Mouse (Mus musculus) liver, embryonic 12.5 days (tissue): ENCODE measurements around the gene Cradd. TPM values are rescaled to one million over a fixed set of nuclear protein-coding genes. Genes with fewer than 3 reads are reported as not detected.

ENCODE experiments used
- ATAC-seq: fragments of 200-750 bp; cut with Nextera tagmentation; 2 replicates; pipeline ENCODE4 v1.8.0; 2017; ENCODE audit warnings: moderate number of reproducible peaks, mild to moderate bottlenecking, moderate library complexity
- H3K27ac ChIP-seq: fragments of 300-500 bp; sonication (generic); 2 replicates; pipeline ENCODE4 v1.5.1; 2016; ENCODE audit warnings: mild to moderate bottlenecking
- H3K27me3 ChIP-seq: fragments of 300-500 bp; sonication (generic); replicated peaks from 2 replicates; pipeline ENCODE4 v1.6.1; 2016; ENCODE audit warnings: mild to moderate bottlenecking, moderate library complexity
- H3K36me3 ChIP-seq: fragments of 300-500 bp; sonication (generic); 2 replicates; pipeline ENCODE4 v1.6.1; 2016; ENCODE audit warnings: mild to moderate bottlenecking, moderate library complexity
- H3K4me1 ChIP-seq: fragments of 300-500 bp; sonication (generic); 2 replicates; pipeline ENCODE4 v1.6.1; 2016
- H3K4me2 ChIP-seq: fragments of 300-500 bp; sonication (generic); 2 replicates; pipeline ENCODE4 v1.6.1; 2016; ENCODE audit warnings: mild to moderate bottlenecking, moderate library complexity
- H3K4me3 ChIP-seq: fragments of 300-500 bp; sonication (generic); 2 replicates; pipeline ENCODE4 v1.5.1; 2016; ENCODE audit warnings: mild to moderate bottlenecking, moderate library complexity
- H3K9ac ChIP-seq: fragments of 300-500 bp; sonication (generic); 2 replicates; pipeline ENCODE4 v1.6.1; 2016; ENCODE audit warnings: mild to moderate bottlenecking, moderate library complexity
- H3K9me3 ChIP-seq: fragments of 300-500 bp; sonication (generic); replicated peaks from 2 replicates; pipeline ENCODE4 v1.6.1; 2016; ENCODE audit warnings: mild to moderate bottlenecking, moderate library complexity
- WGBS: fragments of 180-500 bp; shearing (Covaris S2); methylation state at CpG from one replicate; pipeline ENCODE4 v1.1.7; 2016; ENCODE audit not compliant: insufficient replicate concordance; 5-methylcytosine and 5-hydroxymethylcytosine counted together
- polyA plus RNA-seq: library from polyadenylated mRNA; unstranded; fragments of >200 nt; fragmentation: Nextera tagmentation; extraction: Ambion mirVana; gene quantifications from 2 replicates; pipeline ENCODE4 v1.2.1, GENCODE M21; 2016

The Cradd gene
- polyA plus RNA-seq, 1 experiment from 2014 or later: 5.0 TPM

DNA sequence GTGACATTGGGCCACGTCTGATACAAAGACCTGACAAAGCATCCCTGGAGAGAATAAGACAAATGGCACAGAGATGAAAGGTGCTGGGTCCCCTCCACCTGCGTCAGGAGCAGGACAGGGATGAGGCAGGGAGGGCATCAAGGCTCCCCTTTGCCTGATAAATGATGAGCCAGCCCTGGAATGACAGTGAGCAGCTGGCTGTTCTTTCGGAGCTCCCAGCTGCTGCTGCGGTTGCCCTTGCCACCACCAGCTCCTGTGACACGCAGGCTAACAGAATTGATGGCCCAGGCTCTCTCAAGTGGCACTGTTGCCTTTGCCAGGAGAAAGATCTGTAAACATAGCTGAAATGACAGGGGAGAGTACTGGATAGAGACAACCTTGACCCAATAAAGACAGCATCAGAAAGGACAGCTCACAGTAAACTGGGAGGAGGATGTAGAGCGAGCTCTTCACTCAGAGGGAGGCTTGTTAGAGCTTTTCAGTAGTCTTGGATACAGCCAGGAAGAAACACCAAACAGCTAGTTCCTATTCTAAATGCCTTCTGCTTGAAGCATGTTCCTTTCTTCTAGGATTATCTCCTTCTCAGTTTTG is 31.8 kb upstream of the Cradd start:
- no peak overlapping the region for H3K4me3 ChIP-seq
- no peaks in the 10 kb centered on the region for H3K36me3 ChIP-seq
- no peak overlapping the region for H3K9ac ChIP-seq
- no peak overlapping the region for H3K27ac ChIP-seq
- H3K4me1 ChIP-seq: no peaks in the 10 kb centered on the region
- ATAC-seq: no peak
- 0 out of 2 replicates have a peak, but pooled peaks cover 3% of the 10 kb centered on the region for H3K27me3 ChIP-seq
- H3K4me2 ChIP-seq: no peak overlapping the region
- WGBS: 44% methylated on average over 6 of the region's 6 CpGs
- H3K9me3 ChIP-seq: no peaks in the 10 kb centered on the region

DNA sequence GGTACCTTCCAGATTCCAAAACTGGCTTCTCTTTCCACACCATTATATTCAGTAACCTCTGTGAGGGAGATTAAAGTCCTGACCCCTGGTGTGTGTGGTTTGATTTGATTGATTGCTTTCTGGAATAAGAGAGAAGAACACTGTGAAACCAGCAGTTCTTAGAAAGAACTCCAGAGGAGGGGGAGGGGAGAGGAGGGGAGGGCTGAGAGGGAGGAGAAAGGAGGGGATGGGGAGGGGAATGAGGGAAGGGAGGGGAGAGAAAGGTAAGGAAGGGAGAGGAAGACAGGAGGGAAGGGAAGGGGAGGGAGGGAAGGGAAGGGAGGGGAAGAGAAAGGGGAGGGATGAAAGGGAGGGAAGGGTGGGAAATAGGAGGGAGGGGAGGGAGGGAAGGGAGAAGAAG is 30.7 kb upstream of the Cradd start:
- Histone ChIP-seq H3K36me3 (no peaks in the 10 kb centered on the region), H3K27ac (no peak overlapping the region), H3K4me1 (no peaks in the 10 kb centered on the region), H3K4me2 (no peak overlapping the region), H3K9me3 (no peaks in the 10 kb centered on the region), H3K4me3 (no peak overlapping the region), H3K9ac (no peak overlapping the region), H3K27me3 (0 out of 2 replicates have a peak, but pooled peaks cover 3% of the 10 kb centered on the region)
- no peak for ATAC-seq

DNA sequence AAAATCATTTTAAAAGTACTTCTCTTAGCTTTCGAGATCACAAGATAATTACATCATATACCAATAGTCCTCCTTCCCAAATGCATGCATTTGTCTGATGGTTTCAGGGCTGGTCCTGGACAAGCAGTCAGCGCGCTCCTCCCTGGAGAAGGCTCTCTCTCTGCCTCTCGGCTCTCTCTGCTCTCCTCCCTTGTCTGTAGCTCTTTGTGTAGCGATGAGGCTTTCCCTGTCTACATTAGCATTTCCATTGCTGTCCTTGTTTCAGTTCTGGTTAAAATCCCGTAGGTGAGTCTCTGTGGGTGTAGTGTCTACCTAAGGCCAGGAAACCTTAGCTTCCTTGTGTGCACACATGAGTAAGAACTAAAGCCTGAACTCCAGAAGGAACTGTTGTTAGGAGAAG is 30.1 kb upstream of the Cradd start:
- no peak overlapping the region for H3K27ac ChIP-seq
- no peaks in the 10 kb centered on the region for H3K9me3 ChIP-seq
- H3K27me3 ChIP-seq: 0 out of 2 replicates have a peak, but pooled peaks cover 3% of the 10 kb centered on the region
- no peak overlapping the region for H3K4me2 ChIP-seq
- WGBS: 74% methylated on average over 6 of the region's 6 CpGs
- ATAC-seq: no peak
- no peaks in the 10 kb centered on the region for H3K36me3 ChIP-seq
- H3K9ac ChIP-seq: no peak overlapping the region
- H3K4me1 ChIP-seq: no peaks in the 10 kb centered on the region
- no peak overlapping the region for H3K4me3 ChIP-seq

DNA sequence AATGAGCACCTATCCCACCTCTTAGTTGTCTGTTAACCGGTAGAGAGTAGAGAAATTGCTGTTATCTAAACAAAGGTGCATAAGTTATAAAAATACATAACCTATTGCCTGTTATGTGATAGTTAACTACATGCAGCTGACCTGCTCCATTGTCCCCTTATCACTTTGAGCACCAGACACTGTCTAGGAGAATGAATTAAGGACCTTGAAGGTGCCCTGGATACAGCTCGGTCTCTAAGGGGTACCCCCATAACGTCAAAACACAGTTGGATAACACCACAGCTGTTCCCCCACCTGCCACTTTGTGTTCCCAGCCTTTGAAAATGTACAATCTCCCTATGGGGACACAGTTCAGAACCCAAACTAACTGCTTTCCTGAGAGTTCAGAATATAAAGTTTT is 24.5 kb upstream of the Cradd start:
- Histone ChIP-seq H3K4me3 (no peak overlapping the region), H3K4me1 (no peaks in the 10 kb centered on the region), H3K9ac (no peak overlapping the region), H3K36me3 (no peaks in the 10 kb centered on the region), H3K9me3 (peaks cover 5% of the 10 kb centered on the region), H3K27ac (no peak overlapping the region), H3K4me2 (no peak overlapping the region), H3K27me3 (no peaks in the 10 kb centered on the region)
- ATAC-seq: no peak
- 65% methylated on average over 3 of the region's 3 CpGs for WGBS

DNA sequence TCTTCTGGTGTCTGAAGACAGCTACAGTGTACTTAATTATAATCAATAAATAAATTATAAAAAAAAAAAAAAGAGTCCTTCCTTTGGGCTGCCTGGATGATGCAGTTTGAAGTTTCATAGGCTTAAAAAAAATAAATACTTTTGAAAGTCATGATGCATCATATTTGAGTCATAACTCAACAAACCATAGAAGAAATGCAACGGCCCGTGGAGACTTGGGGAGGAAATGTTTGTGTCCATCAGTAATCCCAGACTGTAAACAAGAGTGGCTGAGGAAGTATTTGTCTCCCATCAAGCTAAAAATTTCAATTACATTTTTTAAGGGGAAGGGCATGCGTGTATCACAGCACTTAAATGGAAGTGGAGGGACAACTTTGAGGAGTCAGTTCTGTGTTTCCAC is 23.8 kb upstream of the Cradd start:
- Histone ChIP-seq H3K4me2 (no peak overlapping the region), H3K36me3 (no peaks in the 10 kb centered on the region), H3K4me3 (no peak overlapping the region), H3K27ac (no peak overlapping the region), H3K9me3 (peaks cover 5% of the 10 kb centered on the region), H3K4me1 (no peaks in the 10 kb centered on the region), H3K27me3 (no peaks in the 10 kb centered on the region), H3K9ac (no peak overlapping the region)
- WGBS: 74% methylated on average over 3 of the region's 3 CpGs
- ATAC-seq: no peak

DNA sequence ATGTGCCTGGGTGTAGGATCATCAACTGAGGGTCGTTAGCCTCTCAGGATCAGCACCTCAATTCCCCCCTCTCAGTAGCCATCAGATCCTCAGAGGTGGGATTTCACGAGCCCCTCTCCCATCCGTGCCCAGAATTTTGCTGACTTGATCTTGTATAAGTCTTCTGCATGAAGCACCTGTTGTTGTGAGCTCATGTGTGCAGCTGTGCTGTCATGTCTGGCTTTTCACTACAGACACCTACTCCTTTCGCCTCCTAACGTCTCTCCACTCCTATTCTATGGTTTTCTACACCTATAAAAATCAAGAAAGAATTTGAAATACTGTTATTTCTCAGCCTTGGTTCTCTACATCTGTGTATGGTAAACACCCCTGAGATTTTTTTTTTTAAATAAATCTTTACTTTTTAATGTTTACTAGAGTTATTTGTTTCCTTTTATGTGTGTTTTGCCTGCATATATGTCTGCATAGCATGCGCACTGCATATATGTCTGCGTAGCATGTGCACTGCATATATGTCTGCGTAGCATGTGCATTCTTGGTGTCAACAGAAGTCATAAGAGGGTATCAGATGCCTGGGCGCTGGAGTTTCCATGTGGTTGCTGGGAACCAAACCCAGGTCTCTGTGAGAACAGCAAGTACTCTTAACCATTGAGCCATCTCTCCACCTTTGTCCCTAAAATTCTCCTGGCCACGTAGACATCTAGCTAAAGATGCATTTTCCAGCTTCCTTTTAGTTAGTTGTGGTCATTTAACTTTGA is 19.1 kb upstream of the Cradd start:
- 68% methylated on average over 10 of the region's 10 CpGs for WGBS
- Histone ChIP-seq H3K36me3 (no peaks in the 10 kb centered on the region), H3K9ac (no peak overlapping the region), H3K4me2 (no peak overlapping the region), H3K27me3 (no peaks in the 10 kb centered on the region), H3K4me1 (no peaks in the 10 kb centered on the region), H3K27ac (no peak overlapping the region), H3K9me3 (peaks cover 5% of the 10 kb centered on the region), H3K4me3 (no peak overlapping the region)
- ATAC-seq: no peak

DNA sequence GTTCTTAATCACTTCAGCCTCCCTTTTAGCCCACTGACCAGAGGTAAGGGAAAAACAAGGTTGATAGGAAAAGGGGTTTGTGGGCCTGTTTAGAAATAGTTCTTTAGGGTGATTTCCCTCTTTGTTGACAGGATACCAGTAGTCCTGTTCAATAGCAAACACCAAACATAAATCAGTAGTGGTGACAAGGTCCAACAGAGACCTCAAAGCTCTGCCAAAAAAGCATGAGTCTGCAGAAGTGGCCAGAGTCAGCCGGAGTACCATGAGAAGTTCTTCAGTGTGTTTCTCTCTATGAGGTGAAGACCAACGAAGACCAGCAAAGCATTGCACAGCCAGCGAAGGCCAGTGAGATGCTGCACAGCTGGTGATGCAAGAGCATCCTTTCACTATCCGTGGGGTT is 16.7 kb upstream of the Cradd start:
- 65% methylated on average over 4 of the region's 4 CpGs for WGBS
- H3K4me2 ChIP-seq: no peak overlapping the region
- no peak overlapping the region for H3K9ac ChIP-seq
- H3K4me3 ChIP-seq: no peak overlapping the region
- no peaks in the 10 kb centered on the region for H3K4me1 ChIP-seq
- H3K27ac ChIP-seq: no peak overlapping the region
- no peaks in the 10 kb centered on the region for H3K27me3 ChIP-seq
- no peaks in the 10 kb centered on the region for H3K36me3 ChIP-seq
- peaks cover 5% of the 10 kb centered on the region for H3K9me3 ChIP-seq
- no peak for ATAC-seq

DNA sequence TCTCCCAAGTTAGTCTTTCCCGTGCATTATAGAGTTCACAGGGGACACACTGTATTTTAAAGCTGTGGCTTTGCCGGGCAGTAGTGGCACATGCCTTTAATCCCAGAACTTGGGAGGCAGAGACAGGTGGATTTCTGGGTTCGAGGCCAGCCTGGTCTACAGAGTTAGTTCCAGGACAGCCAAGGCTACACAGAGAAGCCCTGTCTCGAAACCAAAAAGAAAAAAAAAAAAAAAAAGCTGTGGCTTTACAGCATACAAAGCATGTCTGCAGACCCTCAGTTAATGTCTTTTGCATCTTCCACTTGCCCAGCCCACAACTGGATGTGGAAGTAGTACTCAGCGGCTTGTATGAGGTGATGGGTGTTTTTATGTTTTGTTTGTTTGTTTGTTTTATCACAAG is 13.7 kb upstream of the Cradd start:
- Histone ChIP-seq H3K36me3 (no peaks in the 10 kb centered on the region), H3K4me3 (no peak overlapping the region), H3K27me3 (peaks cover 14% of the 10 kb centered on the region; the same call in 1 of the 2 replicates), H3K9me3 (no peaks in the 10 kb centered on the region), H3K27ac (no peak overlapping the region), H3K4me1 (no peaks in the 10 kb centered on the region), H3K9ac (no peak overlapping the region), H3K4me2 (no peak overlapping the region)
- WGBS: 65% methylated on average over 5 of the region's 5 CpGs
- ATAC-seq: no peak

DNA sequence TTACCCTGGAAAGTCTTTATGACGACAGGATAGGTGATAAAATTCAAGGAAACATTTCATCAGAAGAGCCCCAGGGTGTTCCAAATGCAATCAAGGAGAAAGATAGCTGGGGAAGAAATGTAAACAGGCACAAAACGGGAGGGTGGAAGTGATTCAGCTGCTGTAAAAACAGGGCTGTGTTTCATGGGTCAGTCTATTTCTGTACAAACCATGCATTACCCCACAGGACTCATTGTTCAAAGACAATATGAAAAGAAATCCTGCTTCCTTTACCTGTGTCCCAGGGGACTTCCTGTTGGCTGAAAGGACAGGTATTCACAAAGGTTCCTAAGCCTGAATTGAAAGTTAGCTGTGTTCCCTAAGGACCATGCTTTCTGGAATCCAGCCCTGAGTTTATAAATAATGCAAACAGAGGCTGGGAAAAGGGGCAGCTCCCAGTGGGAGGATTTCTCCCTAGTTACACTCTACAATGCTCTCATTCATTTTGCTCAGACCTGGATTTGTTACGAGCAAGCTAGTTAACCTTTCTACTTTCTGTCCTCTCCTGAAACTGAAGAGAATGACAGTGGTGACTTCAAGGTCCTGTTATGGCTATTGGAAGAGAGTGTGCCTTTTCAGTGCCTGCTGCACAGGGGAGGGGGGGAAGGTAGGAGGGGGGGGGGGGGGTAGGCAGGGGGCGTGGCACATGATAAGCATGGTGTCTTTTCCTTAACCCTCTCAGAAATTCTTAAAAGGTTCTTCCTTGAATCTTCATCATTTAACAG is 13.0 kb upstream of the Cradd start:
- H3K9me3 ChIP-seq: no peaks in the 10 kb centered on the region
- no peak overlapping the region for H3K4me3 ChIP-seq
- ATAC-seq: no peak
- H3K27me3 ChIP-seq: peaks cover 14% of the 10 kb centered on the region; the same call in 1 of the 2 replicates
- no peak overlapping the region for H3K27ac ChIP-seq
- no peak overlapping the region for H3K4me2 ChIP-seq
- no peaks in the 10 kb centered on the region for H3K4me1 ChIP-seq
- H3K36me3 ChIP-seq: no peaks in the 10 kb centered on the region
- 27% methylated on average over 4 of the region's 4 CpGs for WGBS
- no peak overlapping the region for H3K9ac ChIP-seq

DNA sequence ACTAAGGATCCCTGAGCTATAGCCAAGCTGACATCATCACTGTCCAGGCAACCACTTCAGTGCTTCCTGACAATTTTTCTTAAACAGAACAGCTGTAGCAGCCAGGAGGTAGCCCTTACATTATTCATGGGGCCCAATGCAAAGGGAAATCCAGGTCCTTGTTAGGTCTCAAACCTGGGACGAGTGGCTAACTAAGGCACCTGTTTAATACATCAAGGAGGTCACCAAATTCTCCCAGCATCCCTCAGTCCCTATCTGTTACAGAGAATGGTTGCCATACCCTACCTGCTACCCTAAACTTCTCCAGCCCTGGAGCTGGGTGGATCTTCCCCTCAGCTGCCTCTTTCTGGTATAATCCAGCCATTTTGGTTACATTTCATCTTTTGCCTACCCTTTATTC is 10.9 kb upstream of the Cradd start:
- H3K4me3 ChIP-seq: no peak overlapping the region
- no peaks in the 10 kb centered on the region for H3K4me1 ChIP-seq
- WGBS: 54% methylated on average over 1 of the region's 1 CpGs
- no peak overlapping the region for H3K9ac ChIP-seq
- no peaks in the 10 kb centered on the region for H3K36me3 ChIP-seq
- H3K27ac ChIP-seq: no peak overlapping the region
- ATAC-seq: no peak
- H3K27me3 ChIP-seq: peaks cover 14% of the 10 kb centered on the region; the same call in 1 of the 2 replicates
- no peaks in the 10 kb centered on the region for H3K9me3 ChIP-seq
- no peak overlapping the region for H3K4me2 ChIP-seq

DNA sequence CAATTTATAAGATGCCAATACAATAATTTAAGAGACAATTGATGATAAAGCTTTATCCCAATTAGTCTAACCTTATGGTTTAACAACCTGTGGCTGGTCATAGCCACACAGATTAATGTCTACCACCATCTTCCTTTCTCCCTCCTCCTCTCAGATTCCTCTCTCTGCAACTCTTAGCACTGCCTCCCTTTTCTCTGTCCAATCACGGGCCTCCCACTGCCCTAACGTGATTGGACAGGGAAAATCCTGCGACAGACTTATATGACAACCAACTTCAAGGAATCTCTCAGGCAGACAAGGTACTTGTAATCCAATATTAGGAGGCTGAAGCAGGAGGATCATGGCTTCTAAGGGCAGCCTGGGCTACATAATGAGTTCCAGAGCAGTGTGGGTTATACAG is 8.7 kb upstream of the Cradd start:
- 59% methylated on average over 3 of the region's 3 CpGs for WGBS
- Histone ChIP-seq H3K4me3 (no peak overlapping the region), H3K4me1 (no peaks in the 10 kb centered on the region), H3K27ac (no peak overlapping the region), H3K36me3 (no peaks in the 10 kb centered on the region), H3K27me3 (peaks cover 14% of the 10 kb centered on the region; the same call in 1 of the 2 replicates), H3K9me3 (no peaks in the 10 kb centered on the region), H3K9ac (no peak overlapping the region), H3K4me2 (no peak overlapping the region)
- no peak for ATAC-seq
